Mouse (Mus musculus) spleen, adult 2 months (tissue): ENCODE data around the gene Zfp423.

Experiments
- CTCF ChIP-seq: fragments of 200-500 bp; IDR thresholded peaks from 2 replicates; pipeline ENCODE4 v1.5.1; 2011; ENCODE audit warnings: mild to moderate bottlenecking, inconsistent platforms; ENCODE audit not compliant: insufficient read depth, insufficient read length, insufficient replicate concordance; ENCODE audit errors: extremely low read depth
- POLR2A ChIP-seq: fragments of 200-500 bp; IDR thresholded peaks from 2 replicates; pipeline ENCODE4 v1.6.1; 2011; ENCODE audit warnings: low read depth, low read length, inconsistent platforms

- no peak for TF ChIP-seq POLR2A
- TF ChIP-seq CTCF: no peak
These were observed 148.6 kb downstream of the Zfp423 start for GRCm38 (mm10) chr8:87810771-87811170.
